Mouse (Mus musculus) R1 (cell line): ENCODE measurements around the gene Svbp.

Source experiments
- DNase-seq: peaks from one replicate; pipeline ENCODE4 v3.0.0-alpha.2; 2018; ENCODE audit warnings: low read depth, low spot score

Gene Svbp

GRCm38 (mm10) chr4:119245961-119246360 lies 50.9 kb downstream of the Svbp start:
- no peak for DNase-seq

GRCm38 (mm10) chr4:119246688-119247225 lies 51.7 kb downstream of the Svbp start:
- DNase-seq = peak; percentile 32

GRCm38 (mm10) chr4:119247462-119248235 lies 52.5 kb downstream of the Svbp start:
- DNase-seq = peak; percentile 94

DNA sequence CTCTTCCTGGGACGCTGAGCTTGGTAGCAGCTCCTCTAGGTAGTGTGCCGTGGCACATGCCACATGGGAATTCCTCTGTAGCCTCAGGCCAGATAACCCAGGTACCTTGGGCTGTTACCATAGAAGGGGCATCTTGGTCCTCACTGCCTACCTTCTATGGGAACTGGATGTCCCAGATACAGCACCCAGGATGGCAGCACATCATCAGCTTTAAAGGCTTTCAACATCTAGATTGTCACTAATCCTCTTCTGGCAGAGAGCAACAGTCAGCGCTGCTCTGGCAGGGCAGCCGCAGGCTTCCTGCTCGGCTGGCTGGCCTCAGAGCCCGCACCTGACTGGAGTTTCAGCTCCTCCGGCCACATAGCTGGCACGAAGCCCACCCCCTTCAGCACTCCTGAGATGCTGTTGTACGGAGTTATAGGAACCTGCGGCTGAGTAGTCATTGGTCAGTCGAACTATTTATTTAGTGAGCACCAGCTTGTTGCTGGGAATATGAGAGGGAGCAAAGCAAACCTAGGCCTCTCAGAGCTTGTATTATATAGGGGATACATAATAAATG lies 53.4 kb downstream of the Svbp start:
- no peak for DNase-seq
